Mouse (Mus musculus): ENCODE measurements around the gene Rabgap1l. TPM values are rescaled to one million over a fixed set of nuclear protein-coding genes. Genes with fewer than 3 reads are reported as not detected.
A peak's percentile ranks its signal among the peaks of the same experiment; 100 is the strongest.
"Not testable (repeated sequence)": the region's sequence is repeated elsewhere in the genome, so short reads cannot be mapped to it uniquely, and the experiment has no call there.

Rabgap1l gene
- total RNA-seq, 1 experiment from 2014 or later, result 277 TPM

DNA sequence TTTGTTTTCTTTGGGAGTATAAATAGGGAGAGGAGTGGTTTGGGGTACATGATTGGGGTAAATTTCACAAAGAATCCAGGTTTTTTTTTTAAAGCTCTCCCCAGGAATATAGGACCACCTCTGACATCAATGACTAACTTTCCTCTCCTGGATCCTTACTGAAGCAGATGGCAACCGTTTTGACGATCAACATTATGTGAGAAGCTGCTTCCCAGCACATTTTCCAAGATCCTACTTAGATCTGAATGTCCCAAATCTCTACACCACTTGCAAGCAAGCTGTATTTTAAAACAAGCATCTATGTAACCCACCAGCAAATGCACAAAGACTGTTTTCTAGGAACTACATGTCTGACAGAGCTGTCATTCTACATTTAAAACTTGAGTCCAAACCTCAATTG is 311.4 kb downstream of the Rabgap1l start:
- ATAC-seq (replicated peaks in 1 of 2; ENCODE audit: insufficient read depth in 1 of 2, low FRiP score in 2 of 2, low TSS enrichment in 1 of 2, low read depth in 1 of 2, poor library complexity in 2 of 2, severe bottlenecking in 2 of 2), result no peak

DNA sequence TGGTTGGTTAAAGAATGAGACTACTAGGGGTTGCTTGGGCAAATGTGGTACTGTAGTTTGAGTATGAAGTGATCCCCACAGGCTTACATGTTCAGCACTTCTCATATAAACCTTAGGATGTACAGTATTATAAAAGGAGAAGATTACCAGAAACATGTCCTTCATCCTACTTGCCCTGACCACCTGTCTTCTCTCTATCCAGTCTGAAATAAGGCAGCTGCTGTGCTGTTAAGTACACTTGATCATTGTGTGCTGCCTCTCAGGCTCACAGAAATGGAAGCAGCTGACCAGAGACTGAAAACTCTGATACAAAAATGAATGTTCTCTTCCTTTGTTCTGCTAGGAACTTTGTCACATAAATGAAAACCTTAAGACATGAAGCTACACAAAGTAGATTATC is 325.6 kb downstream of the Rabgap1l start:
- no peak for ATAC-seq (replicated peaks in 1 of 2; ENCODE audit: insufficient read depth in 1 of 2, low FRiP score in 2 of 2, low TSS enrichment in 1 of 2, low read depth in 1 of 2, poor library complexity in 2 of 2, severe bottlenecking in 2 of 2)

- no peak for ATAC-seq (replicated peaks in 1 of 2; ENCODE audit: insufficient read depth in 1 of 2, low FRiP score in 2 of 2, low TSS enrichment in 1 of 2, low read depth in 1 of 2, poor library complexity in 2 of 2, severe bottlenecking in 2 of 2)
Measured at GRCm38 (mm10) chr1:160465186-160465585, 327.8 kb downstream of the Rabgap1l start.

- no peak for ATAC-seq (replicated peaks in 1 of 2; ENCODE audit: insufficient read depth in 1 of 2, low FRiP score in 2 of 2, low TSS enrichment in 1 of 2, low read depth in 1 of 2, poor library complexity in 2 of 2, severe bottlenecking in 2 of 2)
Measured at GRCm38 (mm10) chr1:160464148-160464547, 328.9 kb downstream of the Rabgap1l start.

- ATAC-seq (replicated peaks in 1 of 2; ENCODE audit: insufficient read depth in 1 of 2, low FRiP score in 2 of 2, low TSS enrichment in 1 of 2, low read depth in 1 of 2, poor library complexity in 2 of 2, severe bottlenecking in 2 of 2), result no peak
Measured at GRCm38 (mm10) chr1:160460346-160460745, 332.7 kb downstream of the Rabgap1l start.

GRCm38 (mm10) chr1:160451663-160452062 is 341.3 kb downstream of the Rabgap1l start:
- ATAC-seq (replicated peaks in 1 of 2; ENCODE audit: insufficient read depth in 1 of 2, low FRiP score in 2 of 2, low TSS enrichment in 1 of 2, low read depth in 1 of 2, poor library complexity in 2 of 2, severe bottlenecking in 2 of 2), result no peak

GRCm38 (mm10) chr1:160448681-160449080 is 344.3 kb downstream of the Rabgap1l start:
- no peak for ATAC-seq (replicated peaks in 1 of 2; ENCODE audit: insufficient read depth in 1 of 2, low FRiP score in 2 of 2, low TSS enrichment in 1 of 2, low read depth in 1 of 2, poor library complexity in 2 of 2, severe bottlenecking in 2 of 2)

GRCm38 (mm10) chr1:160446823-160447222 is 346.2 kb downstream of the Rabgap1l start:
- no peak for ATAC-seq (replicated peaks in 1 of 2; ENCODE audit: insufficient read depth in 1 of 2, low FRiP score in 2 of 2, low TSS enrichment in 1 of 2, low read depth in 1 of 2, poor library complexity in 2 of 2, severe bottlenecking in 2 of 2)

DNA sequence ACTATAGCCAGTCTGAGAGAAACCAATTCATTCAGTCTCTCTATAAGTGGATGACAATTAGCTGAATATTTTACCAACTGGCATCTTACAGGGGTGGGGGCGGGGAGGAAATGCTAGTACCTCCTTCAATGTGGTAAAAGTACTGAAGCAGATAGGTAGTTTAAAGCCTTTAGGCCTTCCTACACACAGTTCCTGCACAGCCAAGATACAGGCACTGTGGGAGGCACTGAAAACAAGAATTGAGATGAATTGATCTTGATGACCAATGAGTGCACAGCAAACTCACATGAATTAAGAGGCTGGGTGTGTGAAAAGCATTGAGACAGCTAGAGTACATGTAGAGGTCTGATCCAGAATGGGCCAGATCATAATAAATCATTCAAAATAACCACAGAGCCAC is 349.5 kb downstream of the Rabgap1l start:
- ATAC-seq (replicated peaks in 1 of 2; ENCODE audit: insufficient read depth in 1 of 2, low FRiP score in 2 of 2, low TSS enrichment in 1 of 2, low read depth in 1 of 2, poor library complexity in 2 of 2, severe bottlenecking in 2 of 2), result no peak

DNA sequence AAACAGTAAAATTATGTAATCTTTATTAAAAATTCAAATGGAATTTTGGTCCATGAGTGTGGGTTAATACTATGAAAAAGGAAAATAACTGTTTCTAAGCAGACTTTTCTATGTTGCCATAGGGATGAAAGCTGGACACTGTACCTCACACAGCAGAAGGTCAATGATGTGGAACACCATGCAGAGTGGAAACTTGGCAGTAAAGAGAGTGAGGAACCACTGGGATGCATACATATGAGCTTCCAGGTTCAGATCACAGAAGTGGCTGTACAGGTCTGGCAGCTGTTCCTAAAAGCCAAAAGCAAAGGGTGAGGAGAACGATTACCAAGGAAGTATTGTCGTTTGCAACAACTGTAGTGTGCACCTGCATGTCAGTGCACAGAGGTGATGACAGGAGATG is 351.3 kb downstream of the Rabgap1l start:
- ATAC-seq (replicated peaks in 1 of 2; ENCODE audit: insufficient read depth in 1 of 2, low FRiP score in 2 of 2, low TSS enrichment in 1 of 2, low read depth in 1 of 2, poor library complexity in 2 of 2, severe bottlenecking in 2 of 2), result no peak

DNA sequence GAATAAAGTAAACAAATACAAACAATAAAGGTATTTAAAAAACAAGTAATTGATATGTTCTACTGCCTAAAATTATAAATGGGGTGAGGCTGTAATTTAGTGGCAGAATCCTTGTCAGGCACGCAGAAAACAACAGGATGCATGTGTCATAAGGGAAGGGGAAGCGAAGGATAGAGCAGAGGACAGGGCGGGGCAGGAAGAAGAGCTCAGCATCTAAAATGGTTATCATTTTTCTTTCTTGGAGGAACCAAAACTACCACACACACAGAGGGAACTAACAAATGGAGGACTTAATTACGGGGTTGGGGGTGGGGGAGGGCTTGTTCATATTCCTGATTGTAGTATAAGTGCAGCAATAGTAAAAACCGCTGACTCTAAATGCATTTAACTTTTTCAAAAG is 351.9 kb downstream of the Rabgap1l start:
- ATAC-seq (replicated peaks in 1 of 2; ENCODE audit: insufficient read depth in 1 of 2, low FRiP score in 2 of 2, low TSS enrichment in 1 of 2, low read depth in 1 of 2, poor library complexity in 2 of 2, severe bottlenecking in 2 of 2), result no peak

- ATAC-seq (replicated peaks in 1 of 2; ENCODE audit: insufficient read depth in 1 of 2, low FRiP score in 2 of 2, low TSS enrichment in 1 of 2, low read depth in 1 of 2, poor library complexity in 2 of 2, severe bottlenecking in 2 of 2), result no peak
Measured at GRCm38 (mm10) chr1:160438820-160439219, 354.2 kb downstream of the Rabgap1l start.

- ATAC-seq (replicated peaks in 1 of 2; ENCODE audit: insufficient read depth in 1 of 2, low FRiP score in 2 of 2, low TSS enrichment in 1 of 2, low read depth in 1 of 2, poor library complexity in 2 of 2, severe bottlenecking in 2 of 2), result no peak
Measured at GRCm38 (mm10) chr1:160417196-160417854, 375.7 kb downstream of the Rabgap1l start.

GRCm38 (mm10) chr1:160410822-160411221 is 382.2 kb downstream of the Rabgap1l start:
- no peak for ATAC-seq (replicated peaks in 1 of 2; ENCODE audit: insufficient read depth in 1 of 2, low FRiP score in 2 of 2, low TSS enrichment in 1 of 2, low read depth in 1 of 2, poor library complexity in 2 of 2, severe bottlenecking in 2 of 2)

DNA sequence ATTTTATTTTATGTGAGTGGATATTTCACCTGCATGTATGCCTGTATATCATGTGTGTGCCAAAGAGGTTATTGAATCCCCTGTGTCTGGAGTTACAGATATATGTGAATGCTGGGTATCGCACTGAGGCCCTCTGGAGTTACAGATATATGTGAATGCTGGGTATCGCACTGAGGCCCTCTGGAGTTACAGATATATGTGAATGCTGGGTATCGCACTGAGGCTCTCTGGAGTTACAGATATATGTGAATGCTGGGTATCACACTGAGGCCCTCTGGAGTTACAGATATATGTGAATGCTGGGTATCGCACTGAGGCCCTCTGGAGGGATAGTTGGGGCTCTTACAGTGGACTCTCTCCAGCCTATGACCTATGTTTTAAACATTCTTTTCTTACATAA is 383.3 kb downstream of the Rabgap1l start:
- not testable (repeated sequence) for ATAC-seq (replicated peaks in 1 of 2; ENCODE audit: insufficient read depth in 1 of 2, low FRiP score in 2 of 2, low TSS enrichment in 1 of 2, low read depth in 1 of 2, poor library complexity in 2 of 2, severe bottlenecking in 2 of 2)

DNA sequence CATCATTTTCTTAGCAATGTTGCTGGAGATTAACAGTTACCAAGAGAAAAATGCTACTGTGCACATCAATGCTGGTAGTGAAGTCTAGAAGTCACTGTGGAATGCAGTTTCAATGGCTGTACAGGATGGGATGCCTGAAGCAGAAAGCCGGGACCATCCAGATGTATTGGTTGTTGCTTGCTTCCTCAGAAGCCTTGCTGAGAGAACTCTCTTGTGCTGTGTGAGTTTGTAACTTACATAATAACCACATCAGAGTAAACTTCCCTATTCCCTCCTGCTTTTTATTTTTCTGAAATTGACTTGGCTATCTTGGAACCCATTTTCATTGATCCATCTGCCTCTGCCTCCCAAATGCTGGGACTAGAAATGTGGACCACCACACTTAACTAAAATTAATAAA is 383.9 kb downstream of the Rabgap1l start:
- no peak for ATAC-seq (replicated peaks in 1 of 2; ENCODE audit: insufficient read depth in 1 of 2, low FRiP score in 2 of 2, low TSS enrichment in 1 of 2, low read depth in 1 of 2, poor library complexity in 2 of 2, severe bottlenecking in 2 of 2)

DNA sequence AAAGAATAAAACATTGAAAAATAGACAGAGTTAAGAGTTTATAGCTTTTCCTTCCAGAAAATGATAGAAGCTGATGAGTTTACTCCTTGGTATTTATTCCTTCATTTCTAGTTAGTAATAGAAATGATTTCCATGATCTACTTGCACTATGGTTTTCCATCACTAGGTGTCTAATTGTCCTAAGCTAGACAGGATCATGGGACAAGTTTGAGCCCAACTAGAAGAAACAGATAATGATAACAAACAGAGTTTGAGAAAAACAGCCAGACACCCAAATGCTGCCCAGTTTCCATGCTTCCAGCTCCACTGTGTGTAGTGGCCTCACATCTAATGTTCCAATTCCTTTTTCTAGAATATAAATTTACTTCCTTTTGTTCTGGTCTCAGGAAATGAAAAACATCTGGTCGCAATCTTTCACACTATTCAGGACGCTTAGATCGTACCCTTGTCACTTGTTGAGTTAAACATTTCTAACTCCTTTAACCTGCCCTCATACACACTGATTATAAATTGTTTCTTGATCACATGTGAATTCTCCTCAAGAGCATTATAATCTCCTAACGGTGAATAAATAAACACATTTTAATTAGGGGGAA is 384.6 kb downstream of the Rabgap1l start:
- no peak for ATAC-seq (replicated peaks in 1 of 2; ENCODE audit: insufficient read depth in 1 of 2, low FRiP score in 2 of 2, low TSS enrichment in 1 of 2, low read depth in 1 of 2, poor library complexity in 2 of 2, severe bottlenecking in 2 of 2)

GRCm38 (mm10) chr1:160399428-160399827 is 393.6 kb downstream of the Rabgap1l start:
- peak in 1 of 2 experiments; percentile 42; a peak in 2 of 4 replicates for ATAC-seq (replicated peaks in 1 of 2; ENCODE audit: insufficient read depth in 1 of 2, low FRiP score in 2 of 2, low TSS enrichment in 1 of 2, low read depth in 1 of 2, poor library complexity in 2 of 2, severe bottlenecking in 2 of 2)

DNA sequence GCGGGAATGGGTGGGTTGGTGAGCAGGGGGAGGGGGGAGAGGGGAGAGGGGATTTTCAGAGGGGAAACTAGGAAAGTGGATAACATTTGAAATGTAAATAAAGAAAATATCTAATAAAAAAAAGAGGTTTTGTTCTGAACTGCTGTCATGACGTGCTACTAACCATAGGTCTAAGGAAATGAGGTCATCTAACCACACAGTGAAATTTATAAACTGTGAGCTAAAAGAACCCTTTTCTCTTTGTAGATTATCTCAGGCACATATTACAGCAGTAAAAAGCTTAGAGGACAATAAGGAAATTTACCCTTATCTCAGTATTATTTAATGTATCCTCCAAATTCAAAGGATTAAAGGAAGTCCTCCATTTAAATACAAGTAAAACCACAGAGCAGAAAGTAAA is 396.0 kb downstream of the Rabgap1l start:
- peak; percentile 51 to 53; a peak in 2 of 4 replicates for ATAC-seq (replicated peaks in 1 of 2; ENCODE audit: insufficient read depth in 1 of 2, low FRiP score in 2 of 2, low TSS enrichment in 1 of 2, low read depth in 1 of 2, poor library complexity in 2 of 2, severe bottlenecking in 2 of 2)
